Mouse (Mus musculus) G1E (cell line): ENCODE measurements around the gene Tmod4. TPM values are rescaled to one million over a fixed set of nuclear protein-coding genes. Genes with fewer than 3 reads are reported as not detected.
A peak's percentile ranks its signal among the peaks of the same experiment; 100 is the strongest.

Experiments
- ATAC-seq: 2 replicates; pipeline ENCODE4 v1.8.0; 2016; ENCODE audit warnings: mild to moderate bottlenecking; ENCODE audit not compliant: insufficient number of reproducible peaks, poor library complexity, low FRiP score, severe bottlenecking; ENCODE audit errors: extremely low read depth
- DNase-seq: peaks from one replicate; pipeline ENCODE4 v3.0.0; 2012; ENCODE audit warnings: low spot score
- H3K27me3 ChIP-seq: 2 replicates; pipeline ENCODE4 v1.6.1; 2012; ENCODE audit warnings: mild to moderate bottlenecking, low read length, inconsistent platforms; ENCODE audit not compliant: insufficient read depth
- H3K36me3 ChIP-seq: replicated peaks from 2 replicates; pipeline ENCODE3; 2012; ENCODE audit warnings: mild to moderate bottlenecking, inconsistent platforms
- H3K4me1 ChIP-seq: 2 replicates; pipeline ENCODE4 v1.6.1; 2012; ENCODE audit warnings: low read depth, low read length, inconsistent platforms, mixed read lengths; ENCODE audit not compliant: insufficient read depth
- H3K4me3 ChIP-seq: 2 replicates; pipeline ENCODE4 v1.5.1; 2012; ENCODE audit warnings: low read depth, mild to moderate bottlenecking, inconsistent platforms, low read length, moderate library complexity, mixed read lengths
- H3K9me3 ChIP-seq: replicated peaks from 2 replicates; pipeline ENCODE4 v1.6.1; 2012; ENCODE audit warnings: inconsistent platforms
- CTCF ChIP-seq: IDR thresholded peaks from 2 replicates; pipeline ENCODE4 v1.5.1; 2012; ENCODE audit warnings: low read depth, low read length, inconsistent platforms, mixed read lengths
- GATA1 ChIP-seq: IDR thresholded peaks from 2 replicates; pipeline ENCODE4 v1.6.1; 2012; ENCODE audit warnings: borderline replicate concordance, low read length, inconsistent platforms, mixed read lengths
- GATA2 ChIP-seq: IDR thresholded peaks from 2 replicates; pipeline ENCODE4 v1.6.1; 2012; ENCODE audit warnings: low read depth, low read length, inconsistent platforms, borderline replicate concordance
- POLR2AphosphoS5 ChIP-seq: IDR thresholded peaks from 2 replicates; pipeline ENCODE4 v1.6.1; 2012; ENCODE audit warnings: low read depth, low read length, inconsistent platforms; ENCODE audit not compliant: insufficient replicate concordance
- TAL1 ChIP-seq: conservative IDR thresholded peaks from 2 replicates; pipeline ENCODE4 v1.6.1; 2012; ENCODE audit warnings: low read depth, low read length, inconsistent platforms, mixed read lengths
- polyA plus RNA-seq: library from polyadenylated mRNA; stranded (reverse); fragments of >175 nt; gene quantifications from 2 replicates; pipeline ENCODE4 v1.2.3, GENCODE M21; 2012
- total RNA-seq, 2 experiments: library from RNA; stranded (forward) in 1 of 2; stranded (reverse) in 1 of 2; fragments of 200-1000 nt in 1 of 2; fragments of >200 nt in 1 of 2; fragmentation: Nextera tagmentation in 1 of 2; gene quantifications; 2 replicates each; pipeline ENCODE4 v1.2.3; 2014 to 2017

Tmod4 gene
- total and polyA plus RNA-seq, 3 experiments = 0.22 to 11.7 (median 4.5) TPM

- peaks cover 46% of the 10 kb centered on the region for H3K4me1 ChIP-seq
- no peak for TF ChIP-seq TAL1
- TF ChIP-seq GATA2 = no peak
- no peak for TF ChIP-seq GATA1
- TF ChIP-seq CTCF = no peak
- no peak for TF ChIP-seq POLR2AphosphoS5
- DNase-seq = no peak
- no peak overlapping the region for H3K4me3 ChIP-seq
- H3K9me3 ChIP-seq = no peaks in the 10 kb centered on the region
- no peak for ATAC-seq
- H3K36me3 ChIP-seq = peaks cover 18% of the 10 kb centered on the region
- no peaks in the 10 kb centered on the region for H3K27me3 ChIP-seq
These were observed 16.4 kb upstream of the Tmod4 start for GRCm38 (mm10) chr3:95107898-95108297.

GRCm38 (mm10) chr3:95110911-95111726 is 13.2 kb upstream of the Tmod4 start, which contains the start of gene Vps72:
Gene Vps72 (plus strand): TSS chr3:95111022.
- Histone ChIP-seq H3K9me3 (no peaks in the 10 kb centered on the region), H3K4me3 (peak within 1 kb of the TSS; percentile 81), H3K36me3 (peaks cover 29% of the 10 kb centered on the region), H3K4me1 (peaks cover 36% of the 10 kb centered on the region), H3K27me3 (no peaks in the 10 kb centered on the region)
- DNase-seq (peak; percentile 77), ATAC-seq (peak; percentile 46)
- TF ChIP-seq GATA1 = no peak
- TF ChIP-seq CTCF = no peak

- ATAC-seq = no peak
- Histone ChIP-seq H3K9me3 (no peaks in the 10 kb centered on the region), H3K4me1 (peaks cover 31% of the 10 kb centered on the region), H3K36me3 (peaks cover 42% of the 10 kb centered on the region), H3K27me3 (no peaks in the 10 kb centered on the region), H3K4me3 (no peak overlapping the region)
- TF ChIP-seq GATA1 = no peak
- TF ChIP-seq GATA2 = no peak
- TF ChIP-seq TAL1 = no peak
- no peak for TF ChIP-seq POLR2AphosphoS5
- no peak for TF ChIP-seq CTCF
- no peak for DNase-seq
These were observed 11.5 kb upstream of the Tmod4 start for GRCm38 (mm10) chr3:95112760-95113159.

GRCm38 (mm10) chr3:95117751-95118150 is 6.5 kb upstream of the Tmod4 start:
- Histone ChIP-seq H3K36me3 (peaks cover 84% of the 10 kb centered on the region), H3K4me1 (peaks cover 7% of the 10 kb centered on the region; the same call in 1 of the 2 replicates), H3K4me3 (no peak overlapping the region), H3K9me3 (no peaks in the 10 kb centered on the region), H3K27me3 (no peaks in the 10 kb centered on the region)
- DNase-seq = no peak
- ATAC-seq = no peak
- TF ChIP-seq TAL1 (no peak), GATA1 (no peak), GATA2 (no peak), CTCF (no peak), POLR2AphosphoS5 (no peak)

- no peak for ATAC-seq
- H3K36me3 ChIP-seq = peaks cover 92% of the 10 kb centered on the region
- no peaks in the 10 kb centered on the region for H3K9me3 ChIP-seq
- H3K27me3 ChIP-seq = no peaks in the 10 kb centered on the region
- no peak for DNase-seq
- no peak overlapping the region for H3K4me3 ChIP-seq
- peaks cover 6% of the 10 kb centered on the region for H3K4me1 ChIP-seq
- no peak for TF ChIP-seq TAL1
- no peak for TF ChIP-seq GATA2
- TF ChIP-seq CTCF = no peak
- no peak for TF ChIP-seq POLR2AphosphoS5
- TF ChIP-seq GATA1 = no peak
These were observed 2.7 kb upstream of the Tmod4 start for GRCm38 (mm10) chr3:95121580-95121979.

GRCm38 (mm10) chr3:95124972-95125371 is 696 bp downstream of the Tmod4 start:
- Histone ChIP-seq H3K9me3 (no peaks in the 10 kb centered on the region), H3K4me3 (no peak overlapping the region), H3K4me1 (peaks cover 13% of the 10 kb centered on the region), H3K27me3 (no peaks in the 10 kb centered on the region), H3K36me3 (peaks cover 90% of the 10 kb centered on the region)
- no peak for ATAC-seq
- no peak for DNase-seq
- TF ChIP-seq TAL1 (no peak), GATA1 (no peak), POLR2AphosphoS5 (no peak)

- H3K9me3 ChIP-seq = no peaks in the 10 kb centered on the region
- TF ChIP-seq TAL1 (no peak), GATA2 (no peak), CTCF (no peak), GATA1 (no peak), POLR2AphosphoS5 (no peak)
- peaks cover 25% of the 10 kb centered on the region for H3K4me1 ChIP-seq
- ATAC-seq (no peak), DNase-seq (no peak)
- H3K4me3 ChIP-seq = no peak overlapping the region
- H3K27me3 ChIP-seq = no peaks in the 10 kb centered on the region
- H3K36me3 ChIP-seq = peaks cover 79% of the 10 kb centered on the region
These were observed 5.0 kb downstream of the Tmod4 start for GRCm38 (mm10) chr3:95129226-95129651.
